Mouse (Mus musculus) adrenal gland, adult 2 months (tissue): ENCODE measurements around the gene Elmod3. TPM values are rescaled to one million over a fixed set of nuclear protein-coding genes. Genes with fewer than 3 reads are reported as not detected.

Experiments used
- DNase-seq: peaks from one replicate; pipeline ENCODE4 v3.0.0; 2021
- polyA plus RNA-seq: library from polyadenylated mRNA; depleted of rRNA; stranded (reverse); fragments of >200 nt; gene quantifications from 2 replicates; pipeline ENCODE4 v1.2.3, GENCODE M21; 2012
- total RNA-seq, 2 experiments: library from RNA; stranded (reverse); gene quantifications; 2 replicates each; pipeline ENCODE4 v1.2.3; 2021

Gene Elmod3
- total and polyA plus RNA-seq, 3 experiments = 12.9 to 25.6 (median 25.5) TPM

DNA sequence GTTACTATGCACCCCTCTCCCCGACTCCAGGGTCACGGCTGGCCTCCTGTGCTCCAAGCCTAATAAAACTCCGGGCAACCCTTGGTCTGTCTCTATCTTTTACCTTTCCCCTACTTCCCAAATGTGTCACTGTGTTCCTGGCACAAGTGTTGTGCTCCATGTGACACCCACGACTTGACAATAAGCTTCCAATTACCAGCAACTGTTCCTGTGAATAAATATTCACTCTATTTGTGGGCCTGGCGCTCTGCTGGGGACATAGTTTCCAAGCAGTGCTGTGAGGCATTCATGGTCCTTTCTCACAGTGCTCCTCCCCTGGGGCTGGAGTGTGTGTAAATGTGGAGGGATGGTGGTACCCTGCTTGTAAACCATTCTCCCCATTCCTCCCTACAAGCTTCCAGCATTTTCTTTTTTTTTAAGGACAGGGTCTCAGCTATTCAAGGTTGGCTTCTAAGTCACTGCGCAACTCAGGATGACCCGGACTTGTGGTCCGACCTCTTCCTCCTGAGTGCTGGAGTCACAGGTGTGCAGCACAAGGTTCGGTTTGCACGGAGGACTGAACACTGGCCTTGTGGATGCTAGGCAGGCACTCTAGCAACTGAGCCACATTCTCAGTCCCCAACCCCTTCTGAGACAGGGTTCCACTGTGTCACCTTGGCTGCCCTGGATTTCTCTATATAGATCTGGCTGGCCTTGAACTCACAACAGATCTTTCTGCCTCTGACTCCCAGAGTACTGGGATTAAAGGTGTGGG, 27.4 kb downstream of the Elmod3 start:
- no peak for DNase-seq

GRCm38 (mm10) chr6:72568736-72569135, 29.5 kb downstream of the Elmod3 start:
- no peak for DNase-seq

DNA sequence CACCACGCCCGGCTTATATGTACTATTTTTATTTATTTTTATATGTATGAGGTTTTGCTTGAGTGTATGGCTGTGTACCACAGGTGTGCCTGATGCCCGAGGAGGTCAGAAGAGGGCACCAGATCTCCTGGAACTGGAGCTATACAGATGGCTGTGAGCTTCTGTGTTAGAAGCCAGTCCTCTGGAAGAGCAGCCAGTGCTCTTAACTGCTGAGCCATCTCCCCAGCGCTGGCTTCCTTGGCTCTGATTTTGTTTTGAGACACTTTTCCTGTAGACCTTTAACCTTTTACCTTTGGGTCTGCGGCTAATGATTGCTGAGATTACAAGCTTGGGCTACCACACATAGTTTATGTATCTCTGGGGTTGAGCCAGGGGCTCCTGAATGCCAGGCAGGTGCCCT, 30.7 kb downstream of the Elmod3 start:
- no peak for DNase-seq

GRCm38 (mm10) chr6:72566044-72566443, 32.2 kb downstream of the Elmod3 start:
- DNase-seq = peak; percentile 84

DNA sequence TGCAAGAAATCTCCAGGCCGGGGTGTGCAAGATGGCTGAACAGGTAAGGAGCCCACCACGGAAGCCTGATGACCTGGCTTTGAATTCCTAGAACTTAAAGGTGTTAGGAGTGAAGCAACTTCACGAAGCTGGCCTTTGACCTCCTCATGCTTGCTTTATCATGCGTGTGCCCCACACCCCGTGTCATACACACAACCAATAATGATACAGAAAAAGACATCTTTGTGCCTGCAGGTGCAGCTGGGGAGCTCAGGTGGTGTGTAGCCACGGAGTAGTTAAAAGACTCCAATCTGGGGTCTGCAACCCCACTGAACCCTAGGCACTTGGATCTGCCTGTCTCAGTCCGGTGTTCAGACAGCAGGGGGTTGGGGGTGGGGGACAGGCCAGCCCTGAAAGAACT, 32.7 kb downstream of the Elmod3 start:
- DNase-seq = no peak

- no peak for DNase-seq
Observed at GRCm38 (mm10) chr6:72562894-72563293, 35.3 kb downstream of the Elmod3 start.

GRCm38 (mm10) chr6:72562486-72562885, 35.7 kb downstream of the Elmod3 start:
- no peak for DNase-seq

GRCm38 (mm10) chr6:72560801-72561200, 37.4 kb downstream of the Elmod3 start:
- DNase-seq = no peak

GRCm38 (mm10) chr6:72553079-72553412, 45.2 kb downstream of the Elmod3 start:
- DNase-seq = no peak

GRCm38 (mm10) chr6:72552171-72553078, 45.8 kb downstream of the Elmod3 start:
- peak; percentile 87 for DNase-seq

GRCm38 (mm10) chr6:72550503-72551100, 47.6 kb downstream of the Elmod3 start:
- no peak for DNase-seq

DNA sequence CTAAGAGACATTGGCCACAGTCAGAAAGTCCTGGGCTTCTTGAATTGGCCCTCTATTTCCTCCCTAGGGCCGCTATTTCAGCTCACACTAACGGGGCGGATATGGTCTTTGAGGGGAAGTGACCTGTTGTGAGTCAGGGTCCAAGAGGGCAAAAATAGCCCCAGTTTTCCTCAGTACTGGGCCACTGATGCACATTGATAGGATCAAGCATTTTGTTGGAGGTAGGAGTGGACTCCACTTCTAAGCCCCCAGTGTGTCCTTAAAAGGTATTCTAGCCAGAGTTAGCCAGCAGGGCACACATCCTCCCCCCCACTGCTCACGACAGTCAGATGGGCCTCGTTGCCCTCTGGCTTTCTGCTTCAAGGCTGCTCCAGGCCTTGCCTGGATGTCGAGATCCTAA, 48.2 kb downstream of the Elmod3 start:
- no peak for DNase-seq

DNA sequence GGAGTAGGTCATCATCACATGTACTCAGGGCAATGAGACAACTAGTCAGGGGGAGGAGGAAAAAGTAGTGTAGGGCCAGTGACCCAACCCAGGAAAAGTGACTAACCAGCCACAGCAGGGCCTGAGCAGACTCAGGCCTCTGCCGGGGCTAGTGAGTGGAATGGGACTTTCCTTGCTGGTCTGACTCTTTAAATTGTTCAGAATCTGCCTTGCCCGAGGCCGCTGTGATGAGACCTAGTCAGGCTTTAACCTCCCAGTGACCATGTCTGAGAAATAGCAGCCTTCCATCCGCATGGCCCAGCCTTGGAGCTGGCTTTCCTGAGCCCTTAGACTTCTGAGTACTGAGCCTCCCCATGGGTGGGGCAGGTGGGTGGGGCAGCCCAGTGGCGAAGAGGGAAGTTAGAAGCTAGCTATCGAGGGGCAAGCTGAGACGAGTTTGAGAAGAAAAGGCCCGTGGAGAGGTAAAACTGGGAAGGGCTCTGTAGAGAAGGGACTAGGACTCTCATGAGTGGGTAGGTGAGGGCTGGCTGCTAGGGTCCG, 49.1 kb downstream of the Elmod3 start:
- DNase-seq = no peak

- DNase-seq = no peak
Observed at GRCm38 (mm10) chr6:72547862-72548261, 50.4 kb downstream of the Elmod3 start.

DNA sequence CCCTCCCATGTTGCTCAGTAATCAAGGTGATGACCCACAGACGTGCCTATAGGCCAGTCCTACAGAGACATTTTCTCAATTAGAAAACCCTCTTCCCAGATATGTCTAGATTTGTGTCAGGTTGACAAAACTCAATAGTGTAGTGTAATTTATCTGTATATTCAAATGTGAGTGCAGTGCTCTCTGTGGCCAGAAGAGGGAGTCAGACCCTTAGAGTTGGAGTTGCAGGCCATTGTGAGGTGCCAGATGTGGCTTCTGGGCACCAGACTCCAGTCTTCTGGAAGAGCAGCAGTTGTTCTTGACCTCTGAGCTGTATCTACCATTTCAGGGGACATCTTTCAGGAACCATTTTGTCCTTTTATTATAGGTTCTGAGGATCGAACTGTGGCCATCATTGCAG, 51.1 kb downstream of the Elmod3 start:
- DNase-seq = no peak

GRCm38 (mm10) chr6:72545377-72545776, 52.8 kb downstream of the Elmod3 start:
- no peak for DNase-seq

- DNase-seq = peak; percentile 87
Observed at GRCm38 (mm10) chr6:72544283-72544987, 53.8 kb downstream of the Elmod3 start, which contains the start of gene Capg. TSS of gene Capg (plus strand) at chr6:72544391.

DNA sequence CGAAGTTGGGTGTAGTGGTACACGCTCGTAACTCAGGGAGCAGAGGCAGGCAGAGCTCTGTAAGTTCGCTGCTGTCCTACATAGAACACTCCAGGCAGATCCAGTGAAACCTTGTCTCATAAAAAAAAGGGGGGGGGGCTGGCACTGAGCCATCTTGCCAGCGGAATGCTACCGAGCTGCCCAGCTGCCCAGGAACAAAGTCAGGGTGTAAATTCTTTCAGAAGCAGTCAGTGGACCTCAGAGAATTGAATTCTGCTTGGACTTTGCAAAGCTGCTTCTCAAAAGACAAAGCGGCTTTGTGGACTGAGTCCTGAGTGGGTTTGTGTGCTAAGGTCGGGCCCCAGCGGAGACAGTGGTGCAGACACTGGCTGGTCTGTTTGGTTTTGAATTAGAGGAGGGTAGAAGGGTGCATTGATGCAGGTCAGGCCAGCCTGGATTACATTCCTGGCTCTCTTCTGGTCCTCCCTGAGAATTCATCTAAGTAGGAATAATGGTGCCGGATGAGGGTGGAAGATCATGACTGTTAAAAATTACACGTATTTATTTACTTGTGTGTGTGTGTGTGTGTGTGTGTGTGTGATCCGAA, 54.9 kb downstream of the Elmod3 start:
- no peak for DNase-seq

DNA sequence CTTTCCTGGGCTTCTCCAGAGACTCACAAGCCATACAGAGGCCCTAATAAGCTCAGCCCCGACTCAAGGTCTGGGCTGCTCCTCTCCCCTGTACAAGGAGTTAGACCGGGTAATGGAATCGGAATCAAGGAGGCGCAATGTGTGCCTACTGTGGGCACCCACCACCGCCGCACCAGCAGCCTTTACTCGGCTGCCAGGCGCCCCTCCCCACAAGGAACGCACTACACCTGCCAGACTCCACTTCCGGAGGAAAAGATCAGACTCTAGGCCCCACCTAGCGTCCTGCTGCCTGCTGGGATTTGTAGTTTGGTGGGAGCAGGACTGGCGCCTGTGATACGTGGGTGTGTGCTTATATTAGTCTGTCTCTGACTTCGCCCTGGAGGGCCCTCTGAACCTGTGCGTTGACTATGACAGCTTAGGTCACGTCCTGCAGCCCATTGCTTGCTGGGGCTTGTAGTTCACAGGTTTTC, 59.6 kb downstream of the Elmod3 start:
- peak; percentile 92 for DNase-seq

GRCm38 (mm10) chr6:72537998-72538500, 60.2 kb downstream of the Elmod3 start:
- DNase-seq = no peak

GRCm38 (mm10) chr6:72535165-72535564, 63.0 kb downstream of the Elmod3 start:
- peak; percentile 84 for DNase-seq
